Mouse (Mus musculus) heart, postnatal 0 days (tissue): ENCODE measurements at regions not wholly inside any gene's neighbourhood (a gene's known extent, or its start where the extent isn't known, plus 50 kb on each side); places are given as distances from the start of the nearest gene placed in this dataset.

ENCODE experiments used
- ATAC-seq: fragments of 200-750 bp; cut with Nextera tagmentation; 2 replicates; pipeline ENCODE4 v1.8.0; 2017; ENCODE audit warnings: low read depth, moderate number of reproducible peaks, moderate library complexity; ENCODE audit not compliant: insufficient read depth
- DNase-seq: peaks from one replicate; pipeline ENCODE4 v3.0.0-alpha.2; 2016; ENCODE audit warnings: low spot score
- H3K27ac ChIP-seq: fragments of 300-500 bp; sonication (generic); 2 replicates; pipeline ENCODE4 v1.5.1; 2014; ENCODE audit warnings: low read depth, mild to moderate bottlenecking
- H3K27me3 ChIP-seq: fragments of 300-500 bp; sonication (generic); 2 replicates; pipeline ENCODE4 v1.6.1; 2014; ENCODE audit warnings: low read length, mixed read lengths; ENCODE audit not compliant: control insufficient read depth, insufficient read depth
- H3K36me3 ChIP-seq: fragments of 300-500 bp; sonication (generic); replicated peaks from 2 replicates; pipeline ENCODE4 v1.6.1; 2014; ENCODE audit warnings: low read length, mixed read lengths; ENCODE audit not compliant: control insufficient read depth, insufficient read depth
- H3K4me1 ChIP-seq: fragments of 300-500 bp; sonication (generic); 2 replicates; pipeline ENCODE4 v1.6.1; 2014; ENCODE audit warnings: antibody characterized with exemption; ENCODE audit not compliant: control insufficient read depth, insufficient read depth
- H3K4me2 ChIP-seq: fragments of 300-500 bp; sonication (generic); 2 replicates; pipeline ENCODE4 v1.6.1; 2014; ENCODE audit warnings: low read depth, mild to moderate bottlenecking, low read length, moderate library complexity
- H3K4me3 ChIP-seq: fragments of 300-500 bp; sonication (generic); 2 replicates; pipeline ENCODE4 v1.5.1; 2014; ENCODE audit warnings: low read depth, low read length
- H3K9ac ChIP-seq: fragments of 300-500 bp; sonication (generic); replicated peaks from 2 replicates; pipeline ENCODE4 v1.6.1; 2014; ENCODE audit warnings: low read depth, low read length, mixed read lengths
- H3K9me3 ChIP-seq: fragments of 300-500 bp; sonication (generic); replicated peaks from 2 replicates; pipeline ENCODE4 v1.6.1; 2016; ENCODE audit warnings: low read length; ENCODE audit not compliant: control insufficient read depth
- CTCF ChIP-seq: IDR thresholded peaks from 2 replicates; pipeline ENCODE4 v1.5.1; 2016; ENCODE audit warnings: antibody characterized with exemption, control low read depth, low read depth
- EP300 ChIP-seq: IDR thresholded peaks from 2 replicates; pipeline ENCODE4 v1.6.1; 2016; ENCODE audit warnings: antibody characterized with exemption, low read depth
- WGBS: fragments of 180-500 bp; shearing (Covaris S2); extraction: QIAGEN DNeasy Blood & Tissue Kit; methylation state at CpG from one replicate; pipeline ENCODE4 v1.1.7; 2014; 5-methylcytosine and 5-hydroxymethylcytosine counted together

DNA sequence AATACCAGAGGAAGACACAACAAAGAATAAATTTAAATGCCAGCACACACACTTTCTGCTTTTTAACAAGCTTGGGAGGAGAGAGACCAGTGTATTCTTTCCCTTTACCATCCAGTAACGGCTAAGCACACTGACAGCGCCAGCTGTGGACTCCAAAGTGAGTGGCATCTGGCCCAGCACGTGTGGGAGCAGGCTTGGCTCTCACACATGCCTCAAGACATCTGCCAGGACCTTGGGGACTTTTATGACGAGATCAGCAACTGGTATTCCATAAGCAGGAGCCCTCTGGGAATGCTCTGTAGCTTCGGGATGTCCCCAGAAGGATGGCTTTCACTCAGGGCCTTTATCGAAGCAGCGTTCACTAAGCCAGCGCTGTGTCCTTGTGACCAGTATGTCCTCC, 92.0 kb upstream of the Gm10234 start:
- WGBS, result 70% methylated on average over 8 of the region's 8 CpGs

DNA sequence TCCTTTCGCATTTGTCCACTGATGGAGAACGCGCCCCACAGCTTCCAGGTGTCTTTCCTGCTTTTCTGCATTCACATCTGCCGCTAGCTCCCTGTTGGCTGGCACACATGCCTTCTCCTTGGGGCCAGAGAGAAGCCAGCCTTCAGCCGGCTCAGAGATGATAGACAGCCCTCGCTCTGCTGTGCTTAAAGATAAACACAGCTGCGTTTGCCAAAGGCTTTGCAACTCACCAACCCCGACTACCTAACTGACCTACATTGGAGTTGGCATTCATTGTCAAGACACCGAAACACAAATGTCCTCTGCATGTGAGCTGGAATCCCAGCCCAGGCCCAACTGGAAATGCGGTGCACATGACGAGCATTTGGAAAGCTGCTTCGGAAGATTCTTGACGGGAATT, 87.2 kb upstream of the Gm10234 start:
- H3K9me3 ChIP-seq, result no peaks in the 10 kb centered on the region
- H3K9ac ChIP-seq, result no peak overlapping the region
- ATAC-seq (no peak), DNase-seq (no peak)
- no peaks in the 10 kb centered on the region for H3K36me3 ChIP-seq
- no peaks in the 10 kb centered on the region for H3K4me1 ChIP-seq
- TF ChIP-seq EP300 (no peak), CTCF (no peak)
- H3K4me2 ChIP-seq, result no peak overlapping the region
- no peak overlapping the region for H3K4me3 ChIP-seq
- H3K27ac ChIP-seq, result no peak overlapping the region
- WGBS, result 66% methylated on average over 13 of the region's 13 CpGs
- no peaks in the 10 kb centered on the region for H3K27me3 ChIP-seq

More for the DNA sequence above, 92.0 kb upstream of the Gm10234 start:
- Histone ChIP-seq H3K27ac (no peak overlapping the region), H3K4me2 (no peak overlapping the region), H3K36me3 (no peaks in the 10 kb centered on the region), H3K27me3 (no peaks in the 10 kb centered on the region), H3K9ac (no peak overlapping the region), H3K4me1 (no peaks in the 10 kb centered on the region), H3K4me3 (no peak overlapping the region), H3K9me3 (no peaks in the 10 kb centered on the region)
- TF ChIP-seq EP300 (no peak), CTCF (no peak)
- ATAC-seq (no peak), DNase-seq (no peak)

- Histone ChIP-seq H3K4me1 (no peaks in the 10 kb centered on the region), H3K9ac (no peak overlapping the region), H3K27me3 (no peaks in the 10 kb centered on the region), H3K4me2 (no peak overlapping the region), H3K36me3 (no peaks in the 10 kb centered on the region), H3K4me3 (no peak overlapping the region), H3K9me3 (no peaks in the 10 kb centered on the region), H3K27ac (no peak overlapping the region)
- ATAC-seq (no peak), DNase-seq (no peak)
- TF ChIP-seq EP300 (no peak), CTCF (no peak)
- 73% methylated on average over 5 of the region's 5 CpGs for WGBS
These were observed 78.3 kb upstream of the Gm10234 start for GRCm38 (mm10) chr6:95243657-95244056.

- H3K36me3 ChIP-seq, result no peaks in the 10 kb centered on the region
- ATAC-seq, result no peak
- no peak for TF ChIP-seq EP300
- no peak for TF ChIP-seq CTCF
These were observed 77.0 kb upstream of the Gm10234 start for GRCm38 (mm10) chr6:95244911-95245310.

DNA sequence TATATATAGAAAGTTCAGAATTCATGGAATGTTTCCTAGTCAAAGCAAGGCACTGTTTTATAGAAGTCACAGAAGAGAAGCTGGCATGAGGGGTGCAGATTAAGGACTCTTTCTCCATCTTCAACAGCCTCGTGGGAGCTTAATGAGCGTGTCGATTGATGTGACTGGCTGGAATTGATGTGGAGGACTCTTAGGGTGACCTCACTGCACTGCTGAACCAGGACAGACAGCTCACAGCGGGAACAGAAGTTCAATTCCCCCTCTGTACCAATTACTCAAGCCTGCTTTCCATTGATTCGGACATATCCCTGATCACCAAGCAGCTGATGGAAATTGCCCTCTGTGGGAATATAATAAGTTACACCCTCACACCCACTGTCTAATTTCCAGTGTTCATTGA, 65.6 kb upstream of the Gm10234 start:
- H3K9ac ChIP-seq, result no peak overlapping the region
- no peak overlapping the region for H3K4me2 ChIP-seq
- WGBS, result 64% methylated on average over 5 of the region's 5 CpGs
- H3K4me1 ChIP-seq, result no peaks in the 10 kb centered on the region
- TF ChIP-seq EP300 (no peak), CTCF (no peak)
- no peak overlapping the region for H3K27ac ChIP-seq
- H3K4me3 ChIP-seq, result no peak overlapping the region
- no peaks in the 10 kb centered on the region for H3K9me3 ChIP-seq
- no peak for ATAC-seq
- DNase-seq, result no peak
- H3K27me3 ChIP-seq, result no peaks in the 10 kb centered on the region
- no peaks in the 10 kb centered on the region for H3K36me3 ChIP-seq

More at GRCm38 (mm10) chr6:95244911-95245310, 77.0 kb upstream of the Gm10234 start:
- Histone ChIP-seq H3K4me3 (no peak overlapping the region), H3K4me1 (no peaks in the 10 kb centered on the region), H3K27me3 (no peaks in the 10 kb centered on the region), H3K9ac (no peak overlapping the region), H3K9me3 (no peaks in the 10 kb centered on the region), H3K27ac (no peak overlapping the region), H3K4me2 (no peak overlapping the region)
- peak; percentile 58 for DNase-seq
- 52% methylated on average over 7 of the region's 7 CpGs for WGBS

- no peak for ATAC-seq
- no peak for DNase-seq
These were observed 60.9 kb upstream of the Gm10234 start for GRCm38 (mm10) chr6:95261001-95261400.

More at GRCm38 (mm10) chr6:95261001-95261400, 60.9 kb upstream of the Gm10234 start:
- Histone ChIP-seq H3K4me1 (no peaks in the 10 kb centered on the region), H3K9ac (no peak overlapping the region), H3K4me3 (no peak overlapping the region), H3K36me3 (no peaks in the 10 kb centered on the region), H3K4me2 (no peak overlapping the region), H3K27me3 (no peaks in the 10 kb centered on the region), H3K9me3 (no peaks in the 10 kb centered on the region), H3K27ac (no peak overlapping the region)
- TF ChIP-seq CTCF (no peak), EP300 (no peak)
- WGBS, result 69% methylated on average over 1 of the region's 1 CpGs
